Mouse (Mus musculus): ENCODE results near the gene Trank1. TPM values are rescaled to one million over a fixed set of nuclear protein-coding genes. Genes with fewer than 3 reads are reported as not detected.

Trank1 gene
- total RNA-seq, 2 experiments from 2014 or later: not detected

DNA sequence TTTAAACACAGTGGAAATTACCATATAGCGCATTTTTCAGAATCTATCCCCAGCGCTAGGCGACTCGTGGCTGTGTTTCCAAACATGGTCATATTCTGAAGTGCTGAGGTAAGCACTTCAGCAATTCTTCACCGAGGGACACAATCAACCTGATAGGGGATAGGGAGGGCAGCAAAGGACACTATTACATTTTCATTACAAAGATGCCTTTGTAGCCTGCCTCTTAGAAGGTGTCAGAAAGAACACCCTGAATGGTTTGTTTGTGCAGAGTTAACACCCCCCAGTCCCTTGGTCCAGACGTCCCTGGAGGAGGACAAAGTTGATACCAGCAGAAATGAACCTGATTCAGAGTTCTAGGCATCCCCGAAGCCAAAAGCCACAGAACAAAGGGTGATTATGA, 15.1 kb upstream of the Trank1 start:
- DNase-seq (ENCODE audit: low spot score): no peak
- intact Hi-C loops (cut with DNase I): no loop called here

DNA sequence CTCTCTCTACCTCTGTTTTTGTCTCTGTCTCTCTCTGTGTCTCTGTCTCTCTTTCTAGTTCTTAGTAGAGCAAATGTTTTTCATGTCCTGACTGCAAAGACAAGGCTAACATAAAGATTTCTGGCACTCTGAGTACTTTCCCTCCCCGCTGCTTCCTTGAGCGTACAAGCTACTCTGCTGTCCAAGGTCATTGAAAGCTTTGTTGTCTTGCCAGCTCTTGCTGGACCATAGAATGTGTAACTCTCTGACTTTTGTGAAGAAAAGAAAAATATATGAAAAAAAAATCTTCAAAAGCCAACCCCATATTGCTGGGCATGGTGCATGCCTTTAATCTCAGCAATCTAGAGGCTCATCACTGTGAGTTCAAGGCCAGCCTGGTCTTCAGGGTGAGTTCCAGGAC, 12.9 kb upstream of the Trank1 start:
- no peak for DNase-seq (ENCODE audit: low spot score)
- intact Hi-C loops (cut with DNase I): no loop called here

DNA sequence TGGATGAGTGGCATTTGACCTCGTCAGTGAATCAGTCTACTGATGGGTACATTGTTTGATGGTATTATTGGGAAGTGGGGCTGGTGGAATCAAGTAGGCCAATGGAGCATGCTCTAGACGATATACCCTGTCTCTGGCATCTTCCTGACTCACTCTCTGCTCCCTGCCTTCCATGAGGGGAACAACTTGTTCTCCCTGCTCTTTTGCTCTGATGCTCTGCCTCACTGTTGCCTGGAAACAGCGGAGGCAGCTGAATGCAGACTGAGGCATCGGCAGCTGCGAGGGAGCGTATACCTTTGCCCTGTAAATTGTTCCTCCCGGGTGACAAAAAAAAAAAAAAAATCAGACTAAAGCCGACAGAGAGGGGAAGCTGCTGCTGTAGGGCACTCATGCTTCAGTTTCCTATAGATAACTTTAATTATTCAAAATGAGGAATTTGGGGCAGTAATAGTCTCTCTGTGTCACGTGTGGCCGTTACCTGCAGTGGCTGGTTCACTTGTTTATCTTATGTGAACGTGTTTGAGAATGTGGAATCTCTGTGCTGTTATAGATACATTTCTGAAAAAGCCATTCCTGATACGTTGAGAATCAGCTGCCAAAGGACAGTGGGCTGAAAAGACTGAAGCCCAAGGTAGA, 9.2 kb upstream of the Trank1 start:
- intact Hi-C loops (cut with DNase I): no loop called here
- no peak for DNase-seq (ENCODE audit: low spot score)

DNA sequence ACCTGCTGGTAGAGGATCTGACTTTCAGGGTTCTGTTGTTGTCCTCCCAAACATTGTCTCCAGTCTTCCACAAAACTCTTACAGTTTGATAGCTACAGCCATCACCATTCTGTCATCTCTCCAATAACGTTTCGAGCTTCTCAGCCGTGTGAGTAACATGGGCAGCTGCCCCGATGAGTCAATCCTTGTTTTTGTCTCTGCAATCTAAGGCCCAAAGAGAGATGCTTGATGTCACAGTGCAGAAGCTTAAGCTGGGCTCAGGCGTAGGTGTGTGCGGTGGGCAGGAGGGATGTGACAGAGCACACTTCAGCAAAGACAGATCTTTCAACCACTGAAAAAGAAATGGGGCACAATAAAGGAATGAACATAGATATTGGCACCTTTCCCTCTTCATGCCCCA, 7.5 kb upstream of the Trank1 start:
- intact Hi-C loops (cut with DNase I): no loop called here
- DNase-seq (ENCODE audit: low spot score): no peak

DNA sequence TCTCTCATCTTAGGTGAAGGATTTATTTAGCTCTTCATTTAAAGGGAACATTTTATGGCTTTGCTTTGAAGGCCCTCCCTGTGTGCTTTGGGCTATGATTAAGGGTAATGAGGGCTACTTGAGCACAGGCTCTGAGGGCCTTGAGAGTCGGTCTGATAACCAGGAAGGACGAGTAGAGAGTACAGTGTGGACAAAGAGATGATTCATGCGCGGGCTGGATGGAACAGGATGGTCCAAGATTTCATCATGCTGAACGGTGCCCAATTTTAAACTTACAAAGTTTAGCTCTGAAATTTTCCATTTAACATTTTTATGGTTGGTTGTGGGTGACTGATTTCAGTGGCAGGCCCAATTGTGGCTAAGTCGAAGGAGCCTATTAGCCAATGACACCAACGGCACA, 5.4 kb upstream of the Trank1 start:
- intact Hi-C loops (cut with DNase I): no loop called here
- no peak for DNase-seq (ENCODE audit: low spot score)

DNA sequence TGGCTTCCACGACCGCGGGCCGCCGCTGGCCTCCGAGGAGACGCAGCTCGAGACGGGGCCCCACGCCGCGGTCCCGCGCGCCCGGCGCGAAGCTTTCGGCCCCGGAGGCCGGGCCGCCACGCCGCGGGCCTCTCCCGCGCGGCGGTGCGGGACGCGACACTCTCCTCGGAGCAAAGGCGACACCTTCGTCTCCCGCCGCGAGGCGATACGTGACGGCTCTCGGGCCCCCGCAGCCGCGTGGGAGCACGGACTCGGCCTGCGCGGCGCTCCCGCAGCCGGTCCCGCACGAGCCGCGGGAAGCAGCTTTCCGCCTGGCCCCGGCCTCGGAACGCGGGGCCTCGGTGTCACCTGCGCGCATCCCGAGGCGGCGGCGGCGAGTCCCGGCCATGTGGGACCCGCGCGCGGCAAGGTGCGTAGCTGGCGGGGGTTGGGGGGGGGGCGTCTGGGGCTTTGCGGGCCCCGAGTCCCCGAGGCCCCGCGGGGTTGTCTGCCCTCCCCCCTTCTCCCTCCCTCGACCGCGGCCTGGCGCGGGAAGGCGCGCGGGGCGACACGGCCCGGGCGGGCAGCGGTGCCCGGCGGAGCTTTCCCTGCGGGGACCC, 403 bp downstream of the Trank1 start:
- no peak for DNase-seq (ENCODE audit: low spot score)
- intact Hi-C loops (cut with DNase I): no loop called here

DNA sequence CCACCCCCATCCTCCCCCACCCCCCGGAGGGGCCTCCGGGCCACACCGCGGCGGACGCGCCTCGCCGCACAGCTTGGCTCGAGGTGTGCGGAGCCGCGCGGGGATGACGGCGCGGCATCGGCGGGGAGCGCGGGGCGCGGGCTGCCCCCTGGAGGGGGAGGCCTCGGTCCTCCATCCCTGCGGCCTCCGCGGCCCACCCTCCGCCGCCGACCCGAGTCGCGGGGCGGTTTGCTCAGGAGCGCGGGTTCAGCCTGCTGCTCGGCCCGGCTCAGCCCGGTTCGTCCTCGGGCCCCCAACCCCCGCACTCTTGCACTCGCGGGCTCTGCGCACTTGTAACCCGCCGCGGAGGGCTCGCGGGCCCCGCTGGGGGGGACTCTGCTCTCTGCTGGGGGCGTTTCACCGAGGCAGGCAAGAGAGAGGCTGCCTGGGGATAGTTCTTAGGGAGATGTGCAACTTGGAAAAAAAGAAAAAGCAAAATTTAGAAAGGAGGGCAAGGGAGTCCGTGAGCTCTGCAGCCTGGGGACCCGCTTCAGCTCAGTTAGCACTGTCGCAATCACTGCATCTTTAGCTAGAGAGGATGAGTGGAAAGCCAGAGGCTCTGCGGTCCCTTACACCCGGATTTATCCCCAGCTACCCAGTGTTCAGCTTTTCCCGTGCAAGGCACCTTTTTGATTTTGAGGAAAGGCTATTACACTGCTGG, 1.1 kb downstream of the Trank1 start:
- DNase-seq (ENCODE audit: low spot score): no peak
- intact Hi-C loops (cut with DNase I): no loop called here

DNA sequence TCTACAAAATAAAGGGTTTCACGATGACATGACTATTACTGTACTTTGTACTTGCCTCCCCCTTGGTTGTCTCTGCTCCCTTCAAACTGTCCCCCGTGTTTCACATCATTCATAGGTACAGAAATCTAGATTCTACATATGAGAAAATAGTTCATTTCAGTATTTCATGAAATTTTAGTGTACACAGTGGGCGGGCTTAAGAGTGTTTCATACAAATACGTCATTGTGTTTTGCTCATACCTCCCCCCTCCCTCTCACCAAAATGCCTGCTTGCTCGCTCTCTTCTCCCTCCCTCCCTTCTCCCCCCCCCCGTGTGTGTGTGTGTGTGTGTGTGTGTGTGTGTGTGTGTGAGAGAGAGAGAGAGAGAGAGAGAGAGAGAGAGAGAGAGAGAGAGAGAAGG, 1.8 kb downstream of the Trank1 start:
- no peak for DNase-seq (ENCODE audit: low spot score)
- intact Hi-C loops (cut with DNase I): no loop called here

DNA sequence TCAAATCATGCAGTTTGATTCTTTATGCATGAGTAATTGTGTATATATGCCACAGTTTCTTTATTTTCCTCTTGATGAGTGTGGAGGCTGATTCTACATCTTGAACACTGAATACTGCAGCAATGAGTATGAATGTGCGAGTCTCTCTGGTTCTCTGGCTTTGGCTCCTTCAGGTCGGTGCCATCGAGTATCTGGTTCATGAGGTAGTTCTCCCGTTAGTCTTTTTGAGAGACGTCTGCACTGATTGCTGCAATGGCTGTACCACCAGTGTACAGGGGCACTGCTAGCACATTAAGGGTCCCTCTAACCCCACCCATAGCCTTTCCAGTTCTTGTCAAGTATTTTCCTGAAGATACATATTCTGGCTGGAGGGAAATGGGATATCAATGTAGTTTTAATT, 2.3 kb downstream of the Trank1 start:
- intact Hi-C loops (cut with DNase I): no loop called here
- DNase-seq (ENCODE audit: low spot score): no peak

DNA sequence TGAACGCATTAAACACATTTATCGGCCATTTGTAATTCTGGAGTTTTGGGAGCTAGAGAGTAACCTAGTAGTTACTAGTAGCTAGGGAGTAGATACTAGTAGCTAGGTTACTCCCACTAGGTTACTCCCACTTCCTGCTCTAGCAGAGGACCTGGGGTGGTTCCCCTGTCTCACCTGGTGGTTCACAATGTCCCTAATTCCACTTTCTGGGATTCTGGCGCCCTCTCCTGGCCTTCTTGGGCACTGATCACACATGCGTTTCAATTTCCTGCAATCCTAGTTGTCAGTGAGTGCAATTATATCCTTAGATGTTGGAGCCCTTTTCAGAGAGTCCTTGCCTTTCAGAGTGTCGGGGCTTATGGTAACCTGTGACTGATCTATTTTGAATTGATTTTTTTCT, 2.7 kb downstream of the Trank1 start:
- intact Hi-C loops (cut with DNase I): no loop called here

DNA sequence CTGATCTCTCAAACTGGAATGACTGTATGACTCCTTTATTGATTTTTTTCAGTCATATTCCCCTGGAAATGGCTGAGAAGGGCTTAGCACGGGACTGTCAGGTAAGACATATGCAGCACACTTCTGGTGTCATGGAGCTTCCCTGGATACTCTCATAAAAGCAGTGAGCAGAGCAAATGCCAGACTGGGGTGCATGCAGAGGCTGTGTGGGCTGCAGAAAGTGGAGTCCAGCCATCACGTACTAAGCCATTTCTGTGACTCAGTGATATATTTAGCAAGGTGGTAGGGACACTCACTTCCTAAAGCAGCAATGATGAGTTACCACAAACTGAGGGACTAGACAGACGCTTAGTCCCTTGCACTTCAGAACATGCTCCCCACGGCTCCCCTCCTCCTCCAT, 9.4 kb downstream of the Trank1 start:
- DNase-seq (ENCODE audit: low spot score): no peak
- intact Hi-C loops (cut with DNase I): no loop called here

More for the DNA sequence above, 2.7 kb downstream of the Trank1 start:
- DNase-seq (ENCODE audit: low spot score): no peak

DNA sequence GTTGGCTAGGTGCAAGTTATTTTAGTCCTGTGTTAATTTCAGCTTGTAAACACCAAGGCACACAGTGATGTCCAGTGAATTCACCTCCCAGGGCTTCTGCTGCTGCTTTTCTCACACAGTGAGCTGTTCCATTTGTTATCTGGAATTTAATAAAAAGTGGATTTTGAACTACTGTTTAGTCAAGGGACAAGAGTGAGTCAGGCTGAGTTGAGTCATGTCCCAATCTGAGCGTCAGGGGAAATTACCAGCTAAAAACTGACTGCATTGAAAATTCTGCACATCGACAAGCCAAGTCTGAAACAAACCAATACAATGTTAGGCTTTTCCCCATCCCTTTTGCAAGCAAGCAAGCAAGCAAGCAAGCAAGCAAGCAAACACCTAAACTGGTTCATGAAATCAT, 13.3 kb downstream of the Trank1 start:
- DNase-seq (ENCODE audit: low spot score): no peak
- intact Hi-C loops (cut with DNase I): no loop called here

DNA sequence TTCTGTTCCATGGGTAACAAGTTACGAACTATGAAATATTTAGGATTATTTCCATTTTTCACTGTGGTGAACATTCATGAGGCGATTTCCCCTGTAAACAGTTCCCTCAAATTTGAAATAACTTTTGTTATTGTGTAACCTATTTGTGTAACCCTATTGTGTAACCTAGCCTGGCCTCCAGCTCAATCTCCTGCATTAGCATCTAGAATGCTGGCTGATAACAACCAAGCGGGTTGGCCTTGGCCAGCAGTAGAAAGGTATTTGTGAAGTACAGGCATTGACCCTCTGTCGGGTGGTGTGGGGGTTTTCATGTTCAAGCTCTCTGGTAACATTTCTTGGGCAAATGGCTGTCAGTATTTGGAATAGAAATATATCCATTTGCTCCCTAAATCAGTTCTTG, 18.3 kb downstream of the Trank1 start:
- intact Hi-C loops (cut with DNase I): no loop called here
- no peak for DNase-seq (ENCODE audit: low spot score)

DNA sequence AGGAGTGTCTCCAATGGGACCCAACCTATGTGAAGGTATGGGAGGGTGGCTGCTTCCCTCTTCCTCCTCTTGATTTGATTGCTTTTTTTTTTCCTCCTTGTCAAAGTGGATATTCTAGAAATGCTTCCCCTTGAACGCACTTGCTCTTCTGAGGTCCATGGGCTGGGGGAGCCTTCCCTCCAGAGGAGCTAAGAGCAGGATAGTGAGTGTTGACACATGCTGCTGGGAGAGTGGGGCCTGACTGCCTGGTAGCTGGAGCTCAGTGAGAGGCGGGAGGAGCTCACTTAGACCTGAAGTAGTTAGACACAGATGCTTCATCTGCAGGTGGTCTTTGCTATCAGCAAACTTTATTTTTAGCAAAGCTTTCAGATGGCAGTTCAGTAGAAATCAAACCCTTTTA, 22.3 kb downstream of the Trank1 start:
- intact Hi-C loops (cut with DNase I): no loop called here
- no peak for DNase-seq (ENCODE audit: low spot score)

DNA sequence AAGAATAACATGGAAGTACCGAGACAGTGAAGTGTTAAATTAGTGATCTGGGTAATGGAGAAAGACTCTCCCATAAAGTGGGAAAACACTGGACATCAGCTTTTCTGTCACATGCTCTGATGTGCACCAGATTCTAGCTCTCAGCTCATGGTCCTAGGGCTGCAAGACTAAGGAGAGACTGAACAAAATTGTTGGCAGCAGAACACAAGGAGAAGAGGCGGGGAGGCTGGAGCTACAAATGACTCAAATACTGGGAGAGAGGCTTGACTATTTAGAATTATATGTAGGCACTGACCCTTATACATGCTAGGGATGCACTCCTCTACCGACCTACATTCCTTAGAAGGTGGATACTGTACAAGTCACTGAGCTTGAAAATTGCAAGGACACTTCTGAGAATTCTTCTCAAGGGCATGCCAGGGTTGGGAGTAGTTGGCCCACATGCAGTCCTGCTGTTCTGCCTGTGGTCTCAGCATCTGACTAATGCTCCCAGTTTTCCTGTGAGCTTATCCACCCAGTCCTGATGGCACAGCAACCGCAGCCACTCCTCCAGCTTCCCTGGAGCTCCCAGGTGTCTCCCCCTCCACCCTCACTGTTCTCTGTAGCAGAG, 23.1 kb downstream of the Trank1 start:
- intact Hi-C loops (cut with DNase I): no loop called here
- DNase-seq (ENCODE audit: low spot score): no peak

DNA sequence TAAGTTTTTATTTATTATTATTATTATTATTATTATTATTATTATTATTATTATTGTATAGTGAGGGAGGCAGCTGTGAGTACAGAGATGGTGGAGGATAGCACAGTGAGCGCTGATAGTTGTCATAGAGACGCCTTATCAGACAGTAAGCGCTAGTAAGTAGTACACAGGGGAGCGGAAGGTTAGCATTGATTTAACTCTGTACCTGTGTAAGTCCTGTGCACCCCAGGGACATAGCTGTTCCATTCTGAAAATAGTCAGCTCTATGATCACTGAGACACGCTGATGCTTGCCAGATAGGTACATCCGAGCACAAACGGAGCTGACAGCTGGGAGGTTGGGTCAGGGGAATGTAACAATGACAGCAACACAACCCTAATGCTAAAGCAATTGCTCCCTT, 39.7 kb downstream of the Trank1 start:
- no peak for DNase-seq (ENCODE audit: low spot score)

DNA sequence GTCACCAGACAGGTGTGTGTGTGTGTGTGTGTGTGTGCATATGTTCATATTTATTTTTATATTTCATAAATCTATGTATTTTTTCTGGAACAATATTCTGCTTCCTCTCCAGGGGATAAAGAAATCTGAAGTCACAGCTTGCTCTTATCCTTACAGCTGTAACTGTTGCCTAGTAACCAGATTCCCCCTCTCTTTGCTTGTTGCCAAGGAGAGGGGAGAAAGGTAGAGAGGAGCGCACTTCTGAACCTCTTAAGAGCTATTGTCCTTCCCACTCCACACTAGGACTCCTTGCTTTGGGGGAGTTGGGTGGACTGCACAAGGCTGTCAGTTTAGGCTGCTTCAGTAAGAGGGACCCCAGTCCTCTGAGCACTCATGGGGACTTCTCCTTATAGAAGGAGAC, 40.1 kb downstream of the Trank1 start:
- no peak for DNase-seq (ENCODE audit: low spot score)
- intact Hi-C loops (cut with DNase I): loop anchor here (10.0 kb wide), 1 partner anchor 573 kb away; no protein-coding TSS in a partner anchor

More for the DNA sequence above, 39.7 kb downstream of the Trank1 start:
- intact Hi-C loops (cut with DNase I): loop anchor here (10.0 kb wide), 1 partner anchor 574 kb away; no protein-coding TSS in a partner anchor

DNA sequence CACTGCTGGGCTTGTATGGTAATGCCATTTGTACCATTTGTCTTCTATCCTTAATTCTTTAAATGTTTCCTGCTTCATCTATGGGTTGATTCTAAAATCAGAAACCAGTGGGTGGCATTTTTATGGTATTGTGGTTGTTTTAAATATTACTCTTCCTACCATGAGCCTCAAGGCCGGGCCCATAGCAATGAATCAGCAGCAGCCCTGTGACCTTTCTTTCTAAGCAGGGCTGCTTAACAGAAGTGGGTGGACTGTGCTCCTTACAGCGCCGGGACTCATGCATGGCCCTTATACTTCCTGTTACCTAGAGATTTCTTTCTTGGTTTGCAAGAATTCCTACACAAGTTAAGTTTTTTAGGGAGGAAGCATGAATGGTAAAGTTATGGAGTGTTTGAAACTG, 41.1 kb downstream of the Trank1 start:
- intact Hi-C loops (cut with DNase I): loop anchor here (10.0 kb wide), 1 partner anchor 572 kb away; no protein-coding TSS in a partner anchor
- no peak for DNase-seq (ENCODE audit: low spot score)

DNA sequence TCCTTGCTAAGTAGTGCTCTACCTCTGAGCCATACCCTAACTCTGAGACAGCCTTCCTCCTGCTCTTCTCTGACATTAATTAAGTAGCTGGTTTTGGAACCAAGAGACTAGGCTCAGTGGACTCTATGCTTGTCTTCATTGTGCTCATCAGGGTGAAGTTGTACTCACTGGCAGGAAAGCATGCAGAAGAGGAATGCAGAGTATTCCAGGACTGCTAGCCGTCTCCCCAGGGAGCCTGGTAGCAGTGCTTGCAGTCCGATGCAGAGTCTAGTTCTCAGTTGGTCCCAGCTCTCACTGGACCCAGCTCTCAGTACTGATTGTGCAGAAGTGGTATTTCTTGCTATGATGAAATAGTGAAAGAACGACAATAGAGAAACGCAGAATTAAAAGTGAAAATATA, 43.5 kb downstream of the Trank1 start:
- intact Hi-C loops (cut with DNase I): loop anchor here (10.0 kb wide), 1 partner anchor 570 kb away; no protein-coding TSS in a partner anchor
- no peak for DNase-seq (ENCODE audit: low spot score)

DNA sequence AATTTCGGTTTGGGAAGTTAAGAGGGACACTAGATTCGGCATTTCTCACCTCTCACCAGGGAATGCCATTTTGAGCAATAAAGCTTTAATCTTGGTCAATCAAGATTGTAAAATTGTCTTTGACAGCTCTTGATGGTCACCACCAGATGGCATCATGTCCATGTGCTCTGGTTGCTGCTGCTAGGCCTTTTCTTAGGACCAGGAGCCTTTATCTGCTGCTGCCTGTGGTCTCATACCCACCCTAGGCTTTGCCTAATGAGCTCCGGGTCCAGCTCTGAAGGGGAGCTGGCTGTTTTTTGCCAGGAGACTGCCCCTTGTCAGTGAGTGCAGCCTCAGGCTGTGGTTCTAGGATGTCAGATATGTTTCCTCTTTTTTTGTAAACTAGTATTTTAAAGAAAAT, 44.8 kb downstream of the Trank1 start:
- intact Hi-C loops (cut with DNase I): loop anchor here (1.0 to 10.0 kb wide), 2 partner anchors 123 to 568 kb away; no protein-coding TSS in a partner anchor
- DNase-seq (ENCODE audit: low spot score): no peak

DNA sequence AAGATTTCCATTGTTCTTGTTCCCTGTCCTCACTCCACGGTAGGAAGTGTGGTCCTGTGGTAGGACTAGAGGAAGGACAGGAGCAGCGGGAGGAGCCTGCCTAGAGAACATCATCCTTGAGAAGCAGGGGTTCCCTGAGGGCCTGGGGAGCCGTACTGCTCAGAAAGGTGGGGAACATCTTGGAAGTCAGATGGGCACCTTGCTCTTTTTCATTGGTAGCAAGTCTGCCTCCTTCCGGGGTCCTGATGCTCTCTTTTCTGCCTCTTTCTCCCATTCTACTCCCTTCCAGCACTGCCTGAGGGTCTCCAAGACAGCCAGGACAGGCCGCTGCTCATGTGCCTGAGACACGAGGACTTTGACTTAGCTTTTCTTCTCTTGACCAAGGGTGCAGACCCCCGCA, 52.1 kb downstream of the Trank1 start:
- intact Hi-C loops (cut with DNase I): no loop called here
- no peak for DNase-seq (ENCODE audit: low spot score)

Measured in heart, postnatal 25 days (tissue).